Mouse (Mus musculus): Measurements from ENCODE around the gene Ryk.
"Not testable (repeated sequence)": the region's sequence is repeated elsewhere in the genome, so short reads cannot be mapped to it uniquely, and the experiment has no call there.

Gene Ryk

GRCm38 (mm10) chr9:102911526-102911925, 76.8 kb downstream of the Ryk start:
- no peak for DNase-seq

- no peak for DNase-seq
Measured at GRCm38 (mm10) chr9:102912516-102913035, 77.9 kb downstream of the Ryk start.

GRCm38 (mm10) chr9:102913597-102913996, 78.9 kb downstream of the Ryk start:
- DNase-seq: not testable (repeated sequence)

GRCm38 (mm10) chr9:102914583-102914982, 79.9 kb downstream of the Ryk start:
- DNase-seq: no peak

GRCm38 (mm10) chr9:102915292-102915854, 80.7 kb downstream of the Ryk start:
- DNase-seq: no peak

GRCm38 (mm10) chr9:102916076-102916475, 81.4 kb downstream of the Ryk start:
- no peak for DNase-seq

GRCm38 (mm10) chr9:102917532-102918129, 82.9 kb downstream of the Ryk start:
- no peak for DNase-seq

GRCm38 (mm10) chr9:102919486-102919885, 84.8 kb downstream of the Ryk start:
- no peak for DNase-seq

- no peak for DNase-seq
Measured at GRCm38 (mm10) chr9:102921791-102922190, 87.1 kb downstream of the Ryk start.

- no peak for DNase-seq
Measured at GRCm38 (mm10) chr9:102922866-102923434, 88.2 kb downstream of the Ryk start.

GRCm38 (mm10) chr9:102923836-102924235, 89.1 kb downstream of the Ryk start:
- no peak for DNase-seq

GRCm38 (mm10) chr9:102924627-102925316, 90.1 kb downstream of the Ryk start:
- no peak for DNase-seq

GRCm38 (mm10) chr9:102926137-102926536, 91.4 kb downstream of the Ryk start:
- no peak for DNase-seq

GRCm38 (mm10) chr9:102929776-102930175, 95.1 kb downstream of the Ryk start:
- no peak for DNase-seq

- DNase-seq: no peak
Measured at GRCm38 (mm10) chr9:102933925-102934721, 99.4 kb downstream of the Ryk start.

GRCm38 (mm10) chr9:102942221-102942620, 107.5 kb downstream of the Ryk start:
- DNase-seq: no peak

- DNase-seq: no peak
Measured at GRCm38 (mm10) chr9:102944891-102945290, 110.2 kb downstream of the Ryk start.

- DNase-seq: no peak
Measured at GRCm38 (mm10) chr9:102946469-102947015, 111.8 kb downstream of the Ryk start.

- no peak for DNase-seq
Measured at GRCm38 (mm10) chr9:102948706-102949105, 114.0 kb downstream of the Ryk start.

- DNase-seq: no peak
Measured at GRCm38 (mm10) chr9:102951091-102951994, 116.6 kb downstream of the Ryk start.

GRCm38 (mm10) chr9:102955866-102956265, 121.1 kb downstream of the Ryk start:
- DNase-seq: no peak

Measured in thymus, postnatal 14 days (tissue).